Mouse (Mus musculus): ENCODE results near the gene Arhgap33.

GRCm38 (mm10) chr7:30544327-30544726 is 9.5 kb upstream of the Arhgap33 start:
- TF ChIP-seq EP300 (IDR thresholded peaks at IDR 0.05; ENCODE audit: insufficient read depth, low read depth, low read length) (no peak), CTCF (IDR thresholded peaks at IDR 0.05) (no peak)

All from heart, adult 2 months (tissue).